Mouse (Mus musculus): ENCODE data around the gene Asmt. TPM values are rescaled to one million over a fixed set of nuclear protein-coding genes. Genes with fewer than 3 reads are reported as not detected.

The Asmt gene
- polyA plus RNA-seq (2015; fragmentation: Illumina TruSeq; extraction: RNeasy Lipid Tissue Mini Kit (QIAGEN cat#74804); ENCODE audit: low read depth, low replicate concordance) = not detected

DNA sequence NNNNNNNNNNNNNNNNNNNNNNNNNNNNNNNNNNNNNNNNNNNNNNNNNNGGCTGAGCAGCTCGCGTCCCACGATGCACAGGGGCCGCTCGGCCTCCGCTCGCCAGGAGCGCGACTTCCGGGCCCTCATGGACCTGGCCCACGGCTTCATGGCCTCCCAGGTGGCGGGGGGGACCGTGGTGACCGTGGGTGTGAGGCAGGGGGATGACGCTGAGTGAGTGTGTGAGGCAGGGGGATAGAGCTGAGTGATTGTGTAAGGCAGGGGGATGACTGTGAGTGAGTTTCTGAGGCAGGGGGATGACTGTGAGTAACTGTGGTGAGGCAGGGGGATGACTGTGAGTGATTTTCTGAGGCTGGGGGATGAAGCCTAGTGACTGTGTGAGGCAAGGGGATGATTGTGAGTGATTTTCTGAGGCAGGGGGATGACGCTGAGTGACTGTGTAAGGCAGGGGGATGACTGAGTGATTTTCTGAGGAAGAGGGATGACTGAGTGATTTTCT is at the start of gene Asmt:
Gene Asmt (plus strand): TSS at position 51 of the 499 bp plus-strand sequence.

